Mouse (Mus musculus) stomach, postnatal 0 days (tissue): ENCODE measurements around the gene Prss29.

Experiments used
- CTCF ChIP-seq: IDR thresholded peaks from 2 replicates; pipeline ENCODE4 v1.5.1; 2016; ENCODE audit warnings: antibody characterized with exemption, low read depth, mild to moderate bottlenecking, moderate library complexity
- EP300 ChIP-seq: optimal IDR thresholded peaks from 2 replicates; pipeline ENCODE3; 2016; ENCODE audit warnings: antibody characterized with exemption

DNA sequence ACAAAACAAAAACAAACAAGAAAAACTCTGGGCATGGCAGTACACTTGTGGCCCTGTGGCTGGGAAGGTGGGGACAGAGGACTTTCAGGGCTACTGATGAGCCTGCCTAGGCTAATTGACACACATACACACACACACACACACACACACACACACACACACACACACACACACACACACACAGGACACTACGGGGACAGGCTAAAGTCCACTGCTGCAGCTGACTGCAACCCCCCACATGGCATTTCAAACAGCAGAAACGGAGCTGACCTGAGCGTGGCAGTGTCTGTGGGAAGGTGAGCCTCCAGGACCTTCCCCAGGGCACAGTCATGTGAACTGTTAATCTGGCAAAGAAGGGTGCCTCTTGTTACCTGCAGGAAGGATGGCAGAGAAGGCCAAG, 23.0 kb downstream of the Prss29 start:
- TF ChIP-seq CTCF (no peak), EP300 (no peak)
